Mouse (Mus musculus) kidney, embryonic 14.5 days (tissue): ENCODE measurements around the gene Dtnb. TPM values are rescaled to one million over a fixed set of nuclear protein-coding genes. Genes with fewer than 3 reads are reported as not detected.

Experiments used
- ATAC-seq: fragments of 200-750 bp; cut with Nextera tagmentation; 2 replicates; pipeline ENCODE4 v1.8.0; 2017; ENCODE audit warnings: moderate number of reproducible peaks, mild to moderate bottlenecking, moderate TSS enrichment, moderate library complexity; ENCODE audit not compliant: low FRiP score, low TSS enrichment
- H3K27ac ChIP-seq: fragments of 300-500 bp; sonication (generic); 2 replicates; pipeline ENCODE4 v1.5.1; 2014; ENCODE audit warnings: low read depth, mild to moderate bottlenecking, low read length, moderate library complexity, mixed read lengths
- H3K27me3 ChIP-seq: fragments of 300-500 bp; sonication (generic); 2 replicates; pipeline ENCODE4 v1.6.1; 2014; ENCODE audit warnings: mild to moderate bottlenecking, low read length; ENCODE audit not compliant: control insufficient read depth, insufficient read depth
- H3K36me3 ChIP-seq: fragments of 300-500 bp; sonication (generic); 2 replicates; pipeline ENCODE4 v1.6.1; 2014; ENCODE audit warnings: low read length, mixed read lengths; ENCODE audit not compliant: control insufficient read depth, insufficient read depth
- H3K4me1 ChIP-seq: fragments of 300-500 bp; sonication (generic); 2 replicates; pipeline ENCODE4 v1.6.1; 2014; ENCODE audit warnings: low read length, mixed read lengths; ENCODE audit not compliant: control insufficient read depth, insufficient read depth
- H3K4me2 ChIP-seq: fragments of 300-500 bp; sonication (generic); replicated peaks from 2 replicates; pipeline ENCODE4 v1.6.1; 2014; ENCODE audit warnings: low read depth, mild to moderate bottlenecking, low read length
- H3K4me3 ChIP-seq: fragments of 300-500 bp; sonication (generic); 2 replicates; pipeline ENCODE4 v1.5.1; 2014; ENCODE audit warnings: mild to moderate bottlenecking, low read length
- H3K9ac ChIP-seq: fragments of 300-500 bp; sonication (generic); 2 replicates; pipeline ENCODE4 v1.6.1; 2014; ENCODE audit warnings: low read depth, mild to moderate bottlenecking, low read length, moderate library complexity
- H3K9me3 ChIP-seq: fragments of 300-500 bp; sonication (generic); 2 replicates; pipeline ENCODE4 v1.6.1; 2016; ENCODE audit warnings: low read length; ENCODE audit not compliant: control insufficient read depth
- WGBS: fragments of 180-500 bp; shearing (Covaris S2); extraction: QIAGEN DNeasy Blood & Tissue Kit; methylation state at CpG from one replicate; pipeline ENCODE4 v1.1.7; 2014; 5-methylcytosine and 5-hydroxymethylcytosine counted together
- polyA plus RNA-seq: library from polyadenylated mRNA; unstranded; fragments of >200 nt; fragmentation: Nextera tagmentation; extraction: Ambion mirVana; gene quantifications from 2 replicates; pipeline ENCODE4 v1.2.1, GENCODE M21; 2014

Gene Dtnb
- polyA plus RNA-seq, 1 experiment from 2014 or later, result 59.5 TPM

DNA sequence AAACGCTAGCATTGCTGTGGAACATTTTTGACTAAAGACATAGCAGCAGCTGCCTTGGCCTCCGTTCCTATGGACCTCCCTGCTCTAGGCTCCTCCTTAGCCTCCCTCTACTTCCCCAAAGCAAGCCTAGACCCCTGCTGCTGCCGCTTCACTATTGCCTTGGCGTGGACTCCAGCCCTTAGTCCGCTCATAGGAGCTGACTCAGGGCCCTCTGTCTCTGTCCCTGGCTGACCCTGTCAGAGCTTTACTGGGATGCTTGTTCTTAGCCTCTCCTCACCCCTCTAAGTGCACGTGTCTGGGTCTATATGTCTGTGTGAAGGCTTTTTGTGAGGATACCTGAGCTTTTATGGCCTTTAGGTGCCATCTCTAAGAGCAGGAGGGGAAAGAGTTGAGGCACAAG is 206.1 kb downstream of the Dtnb start:
- H3K4me2 ChIP-seq, result no peak overlapping the region
- no peaks in the 10 kb centered on the region for H3K9me3 ChIP-seq
- H3K4me3 ChIP-seq, result no peak overlapping the region
- WGBS, result 80% methylated on average over 6 of the region's 6 CpGs
- no peaks in the 10 kb centered on the region for H3K27me3 ChIP-seq
- H3K9ac ChIP-seq, result no peak overlapping the region
- ATAC-seq, result no peak
- H3K27ac ChIP-seq, result peak overlapping the region; percentile 18; the same call in 1 of the 2 replicates
- H3K4me1 ChIP-seq, result peaks cover 45% of the 10 kb centered on the region
- peaks cover 4% of the 10 kb centered on the region; the same call in 1 of the 2 replicates for H3K36me3 ChIP-seq

- 77% methylated on average over 2 of the region's 2 CpGs for WGBS
- Histone ChIP-seq H3K27ac (no peak overlapping the region; the same call in 1 of the 2 replicates), H3K36me3 (0 out of 2 replicates have a peak, but pooled peaks cover 4% of the 10 kb centered on the region), H3K4me3 (no peak overlapping the region), H3K9ac (no peak overlapping the region), H3K27me3 (no peaks in the 10 kb centered on the region), H3K4me2 (no peak overlapping the region), H3K4me1 (peaks cover 52% of the 10 kb centered on the region), H3K9me3 (no peaks in the 10 kb centered on the region)
- ATAC-seq, result no peak
Observed at GRCm38 (mm10) chr12:3779639-3780038, 207.5 kb downstream of the Dtnb start.

DNA sequence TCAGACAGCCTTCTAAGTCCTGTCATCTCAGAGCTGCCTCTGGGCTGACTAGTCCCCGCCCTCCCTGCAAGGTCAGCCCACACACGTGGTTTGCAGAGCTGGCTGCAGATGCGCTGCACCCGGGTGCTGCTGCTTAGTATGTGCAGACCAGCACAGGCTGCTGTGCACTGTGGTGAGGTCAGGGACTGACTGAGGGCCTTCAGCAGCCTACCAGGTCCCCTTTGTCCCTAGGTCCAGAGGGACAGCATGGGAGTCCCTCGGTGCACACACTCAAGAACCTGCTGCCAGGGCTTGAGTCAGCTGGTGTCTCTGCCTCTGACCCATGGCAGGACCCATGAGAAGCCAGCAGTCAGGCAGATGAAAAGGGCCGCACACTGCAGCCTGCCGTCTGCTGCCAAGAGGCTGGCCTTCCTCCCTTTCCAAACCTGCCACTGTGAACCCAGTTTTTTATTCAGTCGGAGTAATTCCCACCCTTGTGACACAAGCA is 208.3 kb downstream of the Dtnb start:
- peaks cover 52% of the 10 kb centered on the region for H3K4me1 ChIP-seq
- 0 out of 2 replicates have a peak, but pooled peaks cover 4% of the 10 kb centered on the region for H3K36me3 ChIP-seq
- H3K9ac ChIP-seq, result no peak overlapping the region
- no peaks in the 10 kb centered on the region for H3K27me3 ChIP-seq
- peak; percentile 58 for ATAC-seq
- H3K4me3 ChIP-seq, result no peak overlapping the region
- H3K4me2 ChIP-seq, result no peak overlapping the region
- H3K27ac ChIP-seq, result peak overlapping the region; percentile 87
- WGBS, result 10% methylated on average over 8 of the region's 8 CpGs
- H3K9me3 ChIP-seq, result no peaks in the 10 kb centered on the region

DNA sequence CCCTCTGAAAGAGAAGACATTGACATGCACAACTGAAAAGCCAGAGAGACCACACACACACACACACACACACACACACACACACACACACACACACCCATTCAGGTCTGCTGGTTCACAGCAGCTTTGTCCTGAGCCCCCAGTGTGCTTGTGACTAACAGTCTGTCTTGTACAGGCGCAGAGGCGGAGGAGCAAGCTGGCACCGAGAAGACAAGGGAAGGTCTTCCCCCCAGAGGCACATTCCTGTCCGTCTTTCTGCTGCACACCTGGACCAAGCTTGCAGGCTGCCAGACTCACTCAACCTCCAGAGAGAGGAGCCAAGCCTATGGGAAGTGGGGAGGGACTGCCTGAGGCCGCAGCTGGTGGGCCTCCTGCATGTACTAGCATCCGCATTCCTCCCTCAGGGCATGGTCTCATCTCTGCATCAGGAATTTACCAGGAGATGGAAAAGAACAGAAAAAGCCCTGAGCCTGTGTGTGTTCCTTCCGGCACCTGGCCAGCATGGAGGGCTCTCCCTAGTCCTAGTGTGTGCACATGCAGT is 208.8 kb downstream of the Dtnb start:
- Histone ChIP-seq H3K4me2 (no peak overlapping the region), H3K27me3 (no peaks in the 10 kb centered on the region), H3K4me3 (no peak overlapping the region), H3K4me1 (peaks cover 52% of the 10 kb centered on the region), H3K9ac (0 out of 2 replicates have a peak overlapping the region, but pooled peaks have one; percentile 28), H3K36me3 (0 out of 2 replicates have a peak, but pooled peaks cover under 1% of the 10 kb centered on the region), H3K27ac (peak overlapping the region; percentile 87), H3K9me3 (no peaks in the 10 kb centered on the region)
- 28% methylated on average over 7 of the region's 7 CpGs for WGBS
- peak; percentile 58 for ATAC-seq

- peak; percentile 88 for ATAC-seq
- H3K27ac ChIP-seq, result peak overlapping the region; percentile 87
- H3K27me3 ChIP-seq, result no peaks in the 10 kb centered on the region
- no peak overlapping the region for H3K4me3 ChIP-seq
- 12% methylated on average over 8 of the region's 8 CpGs for WGBS
- 0 out of 2 replicates have a peak overlapping the region, but pooled peaks have one; percentile 28 for H3K9ac ChIP-seq
- peaks cover 52% of the 10 kb centered on the region for H3K4me1 ChIP-seq
- H3K4me2 ChIP-seq, result no peak overlapping the region
- H3K9me3 ChIP-seq, result no peaks in the 10 kb centered on the region
- no peaks in the 10 kb centered on the region for H3K36me3 ChIP-seq
Observed at GRCm38 (mm10) chr12:3781482-3781881, 209.3 kb downstream of the Dtnb start.

GRCm38 (mm10) chr12:3783196-3783825 is 211.1 kb downstream of the Dtnb start:
- no peak for ATAC-seq
- Histone ChIP-seq H3K9me3 (no peaks in the 10 kb centered on the region), H3K9ac (no peak overlapping the region), H3K27me3 (no peaks in the 10 kb centered on the region), H3K27ac (peak overlapping the region; percentile 17; the same call in 1 of the 2 replicates), H3K4me1 (peaks cover 61% of the 10 kb centered on the region), H3K4me2 (no peak overlapping the region), H3K36me3 (no peaks in the 10 kb centered on the region), H3K4me3 (no peak overlapping the region)
- 58% methylated on average over 3 of the region's 3 CpGs for WGBS

GRCm38 (mm10) chr12:3784258-3784657 is 212.1 kb downstream of the Dtnb start:
- H3K27me3 ChIP-seq, result no peaks in the 10 kb centered on the region
- no peaks in the 10 kb centered on the region for H3K9me3 ChIP-seq
- H3K4me1 ChIP-seq, result peaks cover 60% of the 10 kb centered on the region
- H3K36me3 ChIP-seq, result no peaks in the 10 kb centered on the region
- H3K27ac ChIP-seq, result peak overlapping the region; percentile 59
- WGBS, result 92% methylated on average over 2 of the region's 2 CpGs
- H3K4me3 ChIP-seq, result no peak overlapping the region
- no peak for ATAC-seq
- H3K4me2 ChIP-seq, result no peak overlapping the region
- no peak overlapping the region for H3K9ac ChIP-seq

GRCm38 (mm10) chr12:3784729-3785128 is 212.5 kb downstream of the Dtnb start:
- Histone ChIP-seq H3K36me3 (no peaks in the 10 kb centered on the region), H3K27ac (peak overlapping the region; percentile 59), H3K9me3 (no peaks in the 10 kb centered on the region), H3K4me2 (no peak overlapping the region), H3K9ac (no peak overlapping the region), H3K4me3 (no peak overlapping the region), H3K4me1 (peaks cover 56% of the 10 kb centered on the region), H3K27me3 (no peaks in the 10 kb centered on the region)
- no peak for ATAC-seq
- WGBS, result 64% methylated on average over 4 of the region's 4 CpGs

- Histone ChIP-seq H3K4me3 (no peak overlapping the region), H3K9me3 (no peaks in the 10 kb centered on the region), H3K36me3 (no peaks in the 10 kb centered on the region), H3K9ac (no peak overlapping the region), H3K4me1 (peaks cover 37% of the 10 kb centered on the region), H3K27ac (no peak overlapping the region), H3K4me2 (no peak overlapping the region), H3K27me3 (no peaks in the 10 kb centered on the region)
- 71% methylated on average over 3 of the region's 3 CpGs for WGBS
- ATAC-seq, result no peak
Observed at GRCm38 (mm10) chr12:3787041-3787440, 214.9 kb downstream of the Dtnb start.
